Mouse (Mus musculus) hindbrain, embryonic 14.5 days (tissue): Measurements from ENCODE around the gene Jrkl. TPM values are rescaled to one million over a fixed set of nuclear protein-coding genes. Genes with fewer than 3 reads are reported as not detected.

Experiments
- ATAC-seq: fragments of 200-750 bp; cut with Nextera tagmentation; 2 replicates; pipeline ENCODE4 v1.8.0; 2017; ENCODE audit warnings: moderate number of reproducible peaks, mild to moderate bottlenecking, moderate TSS enrichment, moderate library complexity; ENCODE audit not compliant: low FRiP score
- DNase-seq: peaks from one replicate; pipeline ENCODE4 v3.0.0-alpha.2; 2015; ENCODE audit warnings: low spot score
- H3K27ac ChIP-seq: fragments of 300-500 bp; sonication (generic); 2 replicates; pipeline ENCODE4 v1.5.1; 2014; ENCODE audit warnings: mild to moderate bottlenecking, moderate library complexity
- H3K27me3 ChIP-seq: fragments of 300-500 bp; sonication (generic); 2 replicates; pipeline ENCODE4 v1.6.1; 2014; ENCODE audit warnings: mild to moderate bottlenecking, low read length, mixed read lengths; ENCODE audit not compliant: control insufficient read depth, insufficient read depth
- H3K36me3 ChIP-seq: fragments of 300-500 bp; sonication (generic); replicated peaks from 2 replicates; pipeline ENCODE4 v1.6.1; 2014; ENCODE audit not compliant: control insufficient read depth, insufficient read depth
- H3K4me1 ChIP-seq: fragments of 300-500 bp; sonication (generic); replicated peaks from 2 replicates; pipeline ENCODE4 v1.6.1; 2014; ENCODE audit warnings: antibody characterized with exemption, low read length, mixed read lengths; ENCODE audit not compliant: control insufficient read depth, insufficient read depth
- H3K4me2 ChIP-seq: fragments of 300-500 bp; sonication (generic); replicated peaks from 2 replicates; pipeline ENCODE4 v1.6.1; 2014; ENCODE audit warnings: mild to moderate bottlenecking, moderate library complexity
- H3K4me3 ChIP-seq: fragments of 300-500 bp; sonication (generic); replicated peaks from 2 replicates; pipeline ENCODE4 v1.5.1; 2014; ENCODE audit warnings: mild to moderate bottlenecking, low read length
- H3K9ac ChIP-seq: fragments of 300-500 bp; sonication (generic); 2 replicates; pipeline ENCODE4 v1.6.1; 2014
- H3K9me3 ChIP-seq: fragments of 300-500 bp; sonication (generic); 2 replicates; pipeline ENCODE4 v1.6.1; 2016; ENCODE audit warnings: low read length; ENCODE audit not compliant: control insufficient read depth
- WGBS: fragments of 180-500 bp; shearing (Covaris S2); extraction: QIAGEN DNeasy Blood & Tissue Kit; methylation state at CpG from one replicate; pipeline ENCODE4 v1.1.7; 2014; 5-methylcytosine and 5-hydroxymethylcytosine counted together
- polyA plus RNA-seq: library from polyadenylated mRNA; unstranded; fragments of >200 nt; fragmentation: Nextera tagmentation; extraction: Ambion mirVana; gene quantifications from 2 replicates; pipeline ENCODE4 v1.2.1, GENCODE M21; 2014

Gene Jrkl
- polyA plus RNA-seq, 1 experiment from 2014 or later: 9.6 TPM

DNA sequence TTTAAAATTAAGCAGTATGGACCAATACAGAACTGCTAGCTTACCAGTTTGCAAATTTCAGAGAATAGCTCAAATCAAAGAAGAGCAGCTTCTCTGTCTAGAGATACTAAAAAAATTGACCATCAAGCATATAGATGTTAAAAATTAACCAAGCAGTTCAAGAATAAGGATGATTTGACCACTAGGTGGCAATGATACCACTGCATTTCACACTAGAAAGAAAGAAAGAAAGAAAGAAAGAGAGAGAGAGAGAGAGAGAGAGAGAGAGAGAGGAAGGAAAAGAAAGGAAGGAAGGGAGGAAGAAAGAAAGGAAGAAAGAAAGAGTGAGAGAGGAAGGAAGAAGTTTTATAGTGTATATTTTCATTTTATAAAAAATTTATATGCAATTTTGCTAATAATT, 3.3 kb downstream of the Jrkl start:
- Histone ChIP-seq H3K36me3 (no peaks in the 10 kb centered on the region), H3K4me3 (no peak overlapping the region), H3K9me3 (no peaks in the 10 kb centered on the region), H3K27ac (no peak overlapping the region), H3K4me2 (no peak overlapping the region), H3K9ac (no peak overlapping the region), H3K27me3 (no peaks in the 10 kb centered on the region), H3K4me1 (peaks cover 20% of the 10 kb centered on the region)
- ATAC-seq (no peak), DNase-seq (peak; percentile 74)

DNA sequence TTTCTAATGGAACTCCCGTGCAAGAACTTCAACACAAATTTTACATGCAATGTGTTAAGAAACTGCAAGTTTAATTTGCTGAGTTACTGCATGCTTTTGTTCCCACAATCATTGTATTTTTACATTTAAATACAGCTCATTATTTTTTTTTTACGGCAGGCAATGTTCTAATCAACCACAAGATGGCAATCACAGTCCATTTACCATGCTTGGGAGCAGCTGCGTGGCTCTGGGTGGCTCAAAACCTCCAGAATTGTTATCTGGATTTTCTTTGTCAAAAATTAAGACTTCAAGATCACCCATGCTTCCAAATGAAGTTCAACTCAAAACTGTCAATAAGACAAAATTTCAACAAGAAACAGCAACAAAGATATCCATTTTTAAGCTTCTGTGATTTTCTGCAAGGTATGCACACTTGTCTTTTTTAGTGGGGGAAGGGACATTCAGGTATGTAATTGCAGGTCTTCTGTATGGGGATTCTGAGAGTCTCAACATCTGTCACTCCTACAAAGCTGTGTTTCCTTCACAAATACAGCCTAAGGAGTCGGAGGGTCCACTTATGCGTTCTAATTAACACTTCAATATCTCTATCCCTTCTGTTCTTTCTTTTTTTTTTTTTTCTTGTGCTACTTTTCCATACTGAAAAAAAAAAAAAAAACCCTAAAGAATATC, 13.9 kb downstream of the Jrkl start:
- Histone ChIP-seq H3K9ac (no peak overlapping the region), H3K4me1 (no peaks in the 10 kb centered on the region), H3K4me2 (no peak overlapping the region), H3K27ac (no peak overlapping the region), H3K4me3 (no peak overlapping the region), H3K9me3 (no peaks in the 10 kb centered on the region), H3K27me3 (no peaks in the 10 kb centered on the region), H3K36me3 (no peaks in the 10 kb centered on the region)
- peak; percentile 85 for DNase-seq
- 19% methylated on average over 5 of the region's 5 CpGs for WGBS
- 0 out of 2 replicates have a peak, but pooled peaks have one; percentile 60 for ATAC-seq

DNA sequence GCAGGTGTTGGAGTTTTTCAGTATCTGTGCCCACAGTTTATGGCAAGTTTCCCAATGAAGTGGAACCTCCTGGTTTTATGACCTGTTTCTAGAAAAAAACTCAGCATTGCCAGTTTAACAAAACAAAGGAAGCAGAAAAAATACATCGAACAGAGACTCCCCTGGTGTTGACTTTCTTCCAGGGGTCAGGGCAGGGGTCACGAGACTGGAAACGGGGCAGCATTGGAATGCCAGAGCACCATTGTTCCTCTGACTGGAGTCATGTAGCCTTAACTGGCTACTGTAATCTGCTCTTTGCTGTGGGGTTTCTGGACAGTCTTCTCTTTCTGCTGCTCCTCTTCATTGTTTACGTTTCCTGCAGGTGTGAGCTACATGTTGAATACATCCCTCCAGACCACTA, 15.1 kb downstream of the Jrkl start:
- Histone ChIP-seq H3K4me1 (no peaks in the 10 kb centered on the region), H3K4me2 (no peak overlapping the region), H3K4me3 (no peak overlapping the region), H3K27ac (no peak overlapping the region), H3K9me3 (no peaks in the 10 kb centered on the region), H3K27me3 (no peaks in the 10 kb centered on the region), H3K9ac (no peak overlapping the region), H3K36me3 (no peaks in the 10 kb centered on the region)
- 0 out of 2 replicates have a peak, but pooled peaks have one; percentile 4 for ATAC-seq
- 3% methylated on average over 4 of the region's 4 CpGs for WGBS
- no peak for DNase-seq

GRCm38 (mm10) chr9:13225872-13226271, 19.8 kb downstream of the Jrkl start:
- no peak overlapping the region for H3K9ac ChIP-seq
- no peak overlapping the region for H3K4me3 ChIP-seq
- H3K27me3 ChIP-seq: no peaks in the 10 kb centered on the region
- H3K4me1 ChIP-seq: no peaks in the 10 kb centered on the region
- no peak for DNase-seq
- no peak overlapping the region for H3K27ac ChIP-seq
- no peak for ATAC-seq
- H3K4me2 ChIP-seq: no peak overlapping the region
- no peaks in the 10 kb centered on the region for H3K36me3 ChIP-seq
- WGBS: 70% methylated on average over 1 of the region's 1 CpGs
- H3K9me3 ChIP-seq: no peaks in the 10 kb centered on the region

GRCm38 (mm10) chr9:13206369-13206768, 39.3 kb downstream of the Jrkl start:
- H3K36me3 ChIP-seq: no peaks in the 10 kb centered on the region
- H3K9ac ChIP-seq: no peak overlapping the region
- H3K4me3 ChIP-seq: no peak overlapping the region
- no peak for ATAC-seq
- 34% methylated on average over 2 of the region's 2 CpGs for WGBS
- H3K27ac ChIP-seq: no peak overlapping the region
- no peaks in the 10 kb centered on the region for H3K27me3 ChIP-seq
- no peak for DNase-seq
- no peak overlapping the region for H3K4me2 ChIP-seq
- H3K9me3 ChIP-seq: no peaks in the 10 kb centered on the region
- no peaks in the 10 kb centered on the region for H3K4me1 ChIP-seq

DNA sequence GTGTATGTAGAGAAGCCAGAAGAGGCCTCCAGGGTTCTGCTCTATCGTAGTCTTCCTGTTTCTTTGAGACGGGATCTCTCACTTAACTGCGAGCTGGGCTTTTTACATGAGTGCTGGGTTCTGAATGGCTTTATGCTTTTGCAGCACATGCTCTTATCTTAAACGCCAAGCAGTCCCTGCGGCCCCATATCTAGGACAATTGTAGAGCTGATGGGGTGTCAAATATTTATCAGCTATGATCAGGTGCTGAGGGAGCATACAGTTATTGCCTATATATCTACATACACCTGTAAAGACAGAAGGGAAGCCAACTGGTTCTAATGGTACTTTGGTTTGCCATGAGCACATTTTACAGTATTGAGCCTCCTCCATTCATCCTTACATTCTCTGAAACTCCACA, 41.9 kb downstream of the Jrkl start:
- WGBS: 86% methylated on average over 5 of the region's 5 CpGs

GRCm38 (mm10) chr9:13203109-13203508, 42.5 kb downstream of the Jrkl start:
- WGBS: 91% methylated on average over 1 of the region's 1 CpGs

More for the DNA sequence above, 41.9 kb downstream of the Jrkl start:
- ATAC-seq: no peak
- Histone ChIP-seq H3K4me2 (no peak overlapping the region), H3K9ac (no peak overlapping the region), H3K36me3 (no peaks in the 10 kb centered on the region), H3K9me3 (no peaks in the 10 kb centered on the region), H3K4me1 (no peaks in the 10 kb centered on the region), H3K27me3 (no peaks in the 10 kb centered on the region), H3K27ac (no peak overlapping the region), H3K4me3 (no peak overlapping the region)
- DNase-seq: no peak

GRCm38 (mm10) chr9:13200079-13200478, 45.5 kb downstream of the Jrkl start:
- no peak overlapping the region for H3K4me3 ChIP-seq
- no peaks in the 10 kb centered on the region for H3K27me3 ChIP-seq
- ATAC-seq (no peak), DNase-seq (no peak)
- no peaks in the 10 kb centered on the region for H3K4me1 ChIP-seq
- no peak overlapping the region for H3K9ac ChIP-seq
- H3K4me2 ChIP-seq: no peak overlapping the region
- no peaks in the 10 kb centered on the region for H3K9me3 ChIP-seq
- H3K36me3 ChIP-seq: no peaks in the 10 kb centered on the region
- no peak overlapping the region for H3K27ac ChIP-seq
- WGBS: 76% methylated on average over 3 of the region's 3 CpGs

More at GRCm38 (mm10) chr9:13203109-13203508, 42.5 kb downstream of the Jrkl start:
- Histone ChIP-seq H3K27me3 (no peaks in the 10 kb centered on the region), H3K4me3 (no peak overlapping the region), H3K9ac (no peak overlapping the region), H3K9me3 (no peaks in the 10 kb centered on the region), H3K36me3 (no peaks in the 10 kb centered on the region), H3K4me1 (no peaks in the 10 kb centered on the region), H3K27ac (no peak overlapping the region), H3K4me2 (no peak overlapping the region)
- ATAC-seq (no peak), DNase-seq (no peak)

- Histone ChIP-seq H3K27ac (no peak overlapping the region), H3K4me1 (no peaks in the 10 kb centered on the region), H3K4me2 (0 out of 2 replicates have a peak overlapping the region, but pooled peaks have one; percentile 13), H3K9ac (no peak overlapping the region), H3K4me3 (no peak overlapping the region), H3K27me3 (no peaks in the 10 kb centered on the region), H3K36me3 (no peaks in the 10 kb centered on the region), H3K9me3 (no peaks in the 10 kb centered on the region)
- DNase-seq: peak; percentile 72
- 3% methylated on average over 7 of the region's 7 CpGs for WGBS
- ATAC-seq: peak; percentile 37; the same call in 1 of the 2 replicates
Observed at GRCm38 (mm10) chr9:13195762-13196161, 49.9 kb downstream of the Jrkl start.

DNA sequence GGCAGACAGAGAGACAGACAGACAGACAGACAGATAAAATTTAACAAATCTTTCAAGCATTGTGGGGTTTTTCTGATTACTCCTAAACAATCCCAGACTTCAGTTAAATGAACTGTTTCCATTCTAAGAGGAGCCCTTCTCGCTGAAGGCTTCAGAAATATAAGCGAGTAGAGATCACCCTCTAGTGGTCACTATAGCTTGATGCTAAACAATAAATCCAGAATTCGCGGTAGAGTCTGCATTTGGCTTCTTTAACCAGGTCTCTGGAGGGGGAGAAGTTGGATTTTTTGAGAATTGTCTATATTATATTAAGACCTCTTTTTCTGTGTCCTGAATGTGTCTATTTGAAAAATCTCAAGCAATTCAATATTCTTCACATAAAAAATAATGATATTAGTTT, 50.4 kb downstream of the Jrkl start:
- Histone ChIP-seq H3K4me2 (no peak overlapping the region), H3K4me1 (no peaks in the 10 kb centered on the region), H3K9ac (no peak overlapping the region), H3K27ac (no peak overlapping the region), H3K36me3 (no peaks in the 10 kb centered on the region), H3K9me3 (no peaks in the 10 kb centered on the region), H3K4me3 (no peak overlapping the region), H3K27me3 (no peaks in the 10 kb centered on the region)
- DNase-seq: peak; percentile 88
- ATAC-seq: peak; percentile 71; the same call in 1 of the 2 replicates
- 0% methylated on average over 4 of the region's 4 CpGs for WGBS
